Mouse (Mus musculus) midbrain, embryonic 10.5 days (tissue): ENCODE results near the gene Gm10999. TPM values are rescaled to one million over a fixed set of nuclear protein-coding genes. Genes with fewer than 3 reads are reported as not detected.
"Not testable (repeated sequence)": the region's sequence is repeated elsewhere in the genome, so short reads cannot be mapped to it uniquely, and the experiment has no call there.

ENCODE experiments used
- DNase-seq: peaks from one replicate; pipeline ENCODE4 v3.0.0-alpha.2; 2017; ENCODE audit warnings: low spot score
- H3K27ac ChIP-seq: fragments of 300-500 bp; sonication (generic); replicated peaks from 2 replicates; pipeline ENCODE4 v1.5.1; 2016; ENCODE audit warnings: mild to moderate bottlenecking
- H3K27me3 ChIP-seq: fragments of 300-500 bp; sonication (generic); 2 replicates; pipeline ENCODE4 v1.6.1; 2016; ENCODE audit warnings: low read depth, mild to moderate bottlenecking; ENCODE audit not compliant: poor library complexity, severe bottlenecking
- H3K36me3 ChIP-seq: fragments of 300-500 bp; sonication (generic); 2 replicates; pipeline ENCODE4 v1.6.1; 2016; ENCODE audit warnings: mild to moderate bottlenecking, moderate library complexity
- H3K4me1 ChIP-seq: fragments of 300-500 bp; sonication (generic); 2 replicates; pipeline ENCODE4 v1.6.1; 2016
- H3K4me3 ChIP-seq: fragments of 300-500 bp; sonication (generic); 2 replicates; pipeline ENCODE4 v1.5.1; 2016; ENCODE audit warnings: mild to moderate bottlenecking, moderate library complexity
- H3K9me3 ChIP-seq: fragments of 300-500 bp; sonication (generic); replicated peaks from 2 replicates; pipeline ENCODE4 v1.6.1; 2016; ENCODE audit warnings: mild to moderate bottlenecking
- WGBS: fragments of 180-500 bp; shearing (Covaris S2); methylation state at CpG from one replicate; pipeline ENCODE4 v1.1.7; 2016; 5-methylcytosine and 5-hydroxymethylcytosine counted together
- polyA plus RNA-seq: library from polyadenylated mRNA; unstranded; fragments of >200 nt; fragmentation: Nextera tagmentation; extraction: Ambion mirVana; gene quantifications from 2 replicates; pipeline ENCODE4 v1.2.1, GENCODE M21; 2016

Gene Gm10999
- polyA plus RNA-seq = not detected in 2 replicates

DNA sequence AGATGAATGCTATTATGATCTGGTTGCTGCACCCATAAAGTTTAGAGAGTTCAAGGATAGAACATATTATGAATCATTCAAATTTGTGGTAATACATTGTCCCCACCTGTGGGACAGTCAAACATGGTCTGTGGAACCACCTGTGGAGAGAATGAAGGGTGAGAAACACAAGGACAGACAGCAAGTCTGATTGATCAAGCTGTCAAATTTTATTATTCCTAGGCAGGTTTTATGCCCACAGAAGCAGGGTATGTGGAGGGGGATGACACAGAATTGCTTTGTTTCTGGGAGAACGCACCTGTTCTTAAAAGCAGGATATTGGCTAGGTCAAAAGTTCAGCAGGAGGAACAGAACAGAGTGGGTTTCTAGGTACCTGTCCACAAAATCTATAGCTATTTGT, at the start of gene Gm10999:
Gene Gm10999, minus strand, starts transcription at position 101 of the 400 bp plus-strand sequence.
- H3K27ac ChIP-seq = no peak within 1 kb of the TSS
- 97% methylated on average over 1 of the region's 1 CpGs for WGBS
- no peaks in the 10 kb centered on the region for H3K9me3 ChIP-seq
- no peak for DNase-seq
- H3K27me3 ChIP-seq = no peaks in the 10 kb centered on the region
- H3K36me3 ChIP-seq = no peaks in the 10 kb centered on the region
- no peaks in the 10 kb centered on the region for H3K4me1 ChIP-seq
- H3K4me3 ChIP-seq = no peak within 1 kb of the TSS

DNA sequence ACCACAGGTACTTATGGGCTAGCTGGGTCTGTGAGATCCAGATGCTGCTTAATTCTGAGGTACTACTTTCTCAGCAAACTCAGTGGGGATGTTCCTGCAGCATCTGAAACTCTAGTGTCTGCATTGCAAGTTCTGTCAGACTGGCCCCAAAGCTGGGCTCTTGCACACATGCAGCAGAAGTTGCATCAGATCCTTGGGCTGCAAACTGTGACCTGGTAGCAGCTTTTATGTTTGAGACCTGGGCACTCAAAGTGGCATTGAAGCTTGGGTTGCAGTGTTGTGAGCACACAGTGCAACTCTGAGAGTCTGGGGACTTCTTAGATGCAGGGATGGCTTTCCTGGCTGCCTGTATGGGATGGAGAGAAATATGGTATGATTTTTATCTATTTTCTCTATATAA, 2.0 kb upstream of the Gm10999 start:
- no peak overlapping the region for H3K4me3 ChIP-seq
- no peaks in the 10 kb centered on the region for H3K27me3 ChIP-seq
- no peak overlapping the region for H3K27ac ChIP-seq
- H3K4me1 ChIP-seq = no peaks in the 10 kb centered on the region
- DNase-seq = no peak
- no peaks in the 10 kb centered on the region for H3K9me3 ChIP-seq
- H3K36me3 ChIP-seq = no peaks in the 10 kb centered on the region

DNA sequence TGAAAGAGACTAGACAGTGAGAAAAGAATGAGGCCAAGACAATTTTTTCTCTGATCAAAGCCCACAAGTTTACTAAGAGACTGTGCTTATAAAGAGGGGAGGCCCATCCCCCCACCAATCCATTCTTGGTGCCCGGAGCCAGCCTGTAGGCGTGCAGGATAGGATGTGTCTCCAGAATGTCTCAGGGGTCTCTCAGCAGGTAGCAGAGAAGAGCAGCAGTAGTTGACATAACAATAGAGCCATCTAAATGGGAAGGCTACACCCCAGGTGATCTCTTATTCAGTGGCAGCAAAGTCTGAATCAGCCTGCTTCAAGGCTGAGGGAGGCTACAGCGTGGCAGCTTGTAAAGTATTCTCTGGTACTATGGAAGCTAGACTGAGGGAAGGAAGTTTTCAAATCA, 15.7 kb downstream of the Gm10999 start:
- WGBS = 46% methylated on average over 3 of the region's 3 CpGs
- not testable (repeated sequence) for H3K4me3 ChIP-seq, H3K9me3 ChIP-seq, H3K4me1 ChIP-seq, H3K27me3 ChIP-seq, H3K27ac ChIP-seq, DNase-seq, H3K36me3 ChIP-seq

Other genes starting within 250 kb of the Gm10999 start
- gene Ccdc7a, start 66.1 kb downstream of the Gm10999 start, polyA plus RNA-seq = not detected in 2 replicates
- not detected in 2 replicates for gene Ccdc7b, start 64.5 kb downstream of the Gm10999 start, polyA plus RNA-seq
- gene 2610044O15Rik8, start 102.7 kb upstream of the Gm10999 start, polyA plus RNA-seq = 19.5 and 24.2 TPM in 2 replicates